Mouse (Mus musculus): ENCODE measurements at regions not wholly inside any gene's neighbourhood (a gene's known extent, or its start where the extent isn't known, plus 50 kb on each side); places are given as distances from the start of the nearest gene placed in this dataset.

GRCm38 (mm10) chr16:62355830-62356270, 430.8 kb downstream of the Nsun3 start:
- no peaks in the 10 kb centered on the region for H3K4me1 ChIP-seq
- no peak for ATAC-seq (ENCODE audit: insufficient number of reproducible peaks, insufficient read depth, low FRiP score, low TSS enrichment, low read depth)
- no peak overlapping the region for H3K4me2 ChIP-seq
- no peak overlapping the region for H3K9ac ChIP-seq
- H3K36me3 ChIP-seq, result no peaks in the 10 kb centered on the region
- no peaks in the 10 kb centered on the region for H3K9me3 ChIP-seq
- WGBS, result 55% methylated on average over 8 of the region's 8 CpGs
- no peak overlapping the region for H3K27ac ChIP-seq
- no peak overlapping the region for H3K4me3 ChIP-seq
- H3K27me3 ChIP-seq, result no peaks in the 10 kb centered on the region

- no peak overlapping the region for H3K4me2 ChIP-seq
- ATAC-seq (ENCODE audit: insufficient number of reproducible peaks, insufficient read depth, low FRiP score, low TSS enrichment, low read depth), result no peak
- no peak overlapping the region for H3K27ac ChIP-seq
- no peak overlapping the region for H3K9ac ChIP-seq
- 46% methylated on average over 5 of the region's 5 CpGs for WGBS
- H3K9me3 ChIP-seq, result no peaks in the 10 kb centered on the region
- H3K27me3 ChIP-seq, result no peaks in the 10 kb centered on the region
- H3K36me3 ChIP-seq, result no peaks in the 10 kb centered on the region
- H3K4me3 ChIP-seq, result no peak overlapping the region
- H3K4me1 ChIP-seq, result no peaks in the 10 kb centered on the region
Measured at GRCm38 (mm10) chr16:62327378-62328036, 459.1 kb downstream of the Nsun3 start.

- Histone ChIP-seq H3K36me3 (no peaks in the 10 kb centered on the region), H3K27me3 (no peaks in the 10 kb centered on the region), H3K4me1 (no peaks in the 10 kb centered on the region), H3K9me3 (no peaks in the 10 kb centered on the region), H3K4me3 (no peak overlapping the region), H3K4me2 (no peak overlapping the region), H3K27ac (no peak overlapping the region), H3K9ac (no peak overlapping the region)
- 74% methylated on average over 3 of the region's 3 CpGs for WGBS
- no peak for ATAC-seq (ENCODE audit: insufficient number of reproducible peaks, insufficient read depth, low FRiP score, low TSS enrichment, low read depth)
Measured at GRCm38 (mm10) chr16:62325534-62326244, 460.9 kb downstream of the Nsun3 start.

- no peak for ATAC-seq (ENCODE audit: insufficient number of reproducible peaks, insufficient read depth, low FRiP score, low TSS enrichment, low read depth)
- no peaks in the 10 kb centered on the region for H3K36me3 ChIP-seq
- 76% methylated on average over 1 of the region's 1 CpGs for WGBS
- H3K4me2 ChIP-seq, result no peak overlapping the region
- H3K4me1 ChIP-seq, result no peaks in the 10 kb centered on the region
- no peak overlapping the region for H3K27ac ChIP-seq
- no peak overlapping the region for H3K9ac ChIP-seq
- H3K4me3 ChIP-seq, result no peak overlapping the region
- no peaks in the 10 kb centered on the region for H3K9me3 ChIP-seq
- H3K27me3 ChIP-seq, result no peaks in the 10 kb centered on the region
Measured at GRCm38 (mm10) chr16:62322809-62323208, 463.8 kb downstream of the Nsun3 start.

- H3K9ac ChIP-seq, result no peak overlapping the region
- H3K4me1 ChIP-seq, result no peaks in the 10 kb centered on the region
- no peaks in the 10 kb centered on the region for H3K27me3 ChIP-seq
- no peak overlapping the region for H3K27ac ChIP-seq
- H3K36me3 ChIP-seq, result no peaks in the 10 kb centered on the region
- no peaks in the 10 kb centered on the region for H3K9me3 ChIP-seq
- no peak overlapping the region for H3K4me2 ChIP-seq
- no peak overlapping the region for H3K4me3 ChIP-seq
- ATAC-seq (ENCODE audit: insufficient number of reproducible peaks, insufficient read depth, low FRiP score, low TSS enrichment, low read depth), result no peak
- WGBS, result 65% methylated on average over 3 of the region's 3 CpGs
Measured at GRCm38 (mm10) chr16:62288948-62289347, 497.7 kb downstream of the Nsun3 start.

Data from embryonic facial prominence, embryonic 13.5 days (tissue).